Mouse (Mus musculus): Measurements from ENCODE around the gene Ssbp4.

- no peak for TF ChIP-seq TAL1 (IDR thresholded peaks at IDR 0.05; ENCODE audit: low read length)
- peak; percentile 58 for TF ChIP-seq TCF12 (IDR thresholded peaks at IDR 0.05; ENCODE audit: low read depth, low read length)
- TF ChIP-seq POLR2A (IDR thresholded peaks at IDR 0.05; ENCODE audit: control insufficient read depth in 1 of 2, insufficient read depth in 1 of 2, low read depth in 1 of 2, low read length in 2 of 2, poor library complexity in 1 of 2): peak; percentile 56 to 67; a peak in 3 of 4 replicates
- peak; percentile 94 to 100 (median 98) for TF ChIP-seq CTCF (IDR thresholded peaks at IDR 0.05 in 2 of 3, conservative IDR thresholded peaks at IDR 0.05 in 1 of 3; ENCODE audit: control insufficient read depth in 1 of 3, insufficient read depth in 1 of 3, low read depth in 2 of 3, low read length in 3 of 3, poor library complexity in 1 of 3, severe bottlenecking in 1 of 3)
- TF ChIP-seq GABPA (IDR thresholded peaks at IDR 0.05; ENCODE audit: low read depth, low read length): no peak
- no peak for TF ChIP-seq GATA1 (IDR thresholded peaks at IDR 0.05; ENCODE audit: low read depth, low read length)
- peak in 1 of 2 experiments; percentile 48; a peak in 2 of 4 replicates for TF ChIP-seq EP300 (IDR thresholded peaks at IDR 0.05; ENCODE audit: low read depth in 1 of 2, low read length in 2 of 2)
- TF ChIP-seq POLR2AphosphoS2 (IDR thresholded peaks at IDR 0.05; ENCODE audit: low read length): peak; percentile 50; the same call in 1 of the 2 replicates
- no peak; the same call in 1 of the 2 replicates for TF ChIP-seq RCOR1 (IDR thresholded peaks at IDR 0.05; ENCODE audit: low read depth, low read length)
Observed at GRCm38 (mm10) chr8:70629574-70630531, 21.2 kb upstream of the Ssbp4 start.

Data from MEL (cell line).